12 mouse cellular contexts compared by ENCODE assay signal in the genomic region with DNA sequence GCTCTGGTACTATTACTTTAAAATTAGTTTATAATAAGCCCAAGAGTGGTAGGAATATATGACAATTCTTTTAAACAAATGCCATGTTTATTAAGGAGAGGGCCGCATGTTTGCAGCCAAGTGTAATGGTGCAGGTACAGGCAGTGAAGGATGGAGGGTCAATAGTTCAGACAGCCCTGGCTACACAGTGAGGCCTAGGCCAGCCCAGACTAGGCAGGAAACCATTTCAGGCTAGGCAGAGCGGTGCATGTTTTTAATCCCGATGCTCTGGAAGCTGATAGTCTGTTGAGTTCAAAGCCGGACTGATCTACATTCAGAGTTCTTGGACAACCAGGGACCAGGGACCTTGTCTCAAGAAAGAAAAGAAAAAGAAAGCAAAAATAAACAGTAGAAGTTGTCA. TPM values are rescaled to one million over a fixed set of nuclear protein-coding genes. Genes with fewer than 3 reads are reported as not detected.
A peak's percentile ranks its signal among the peaks of the same experiment; 100 is the strongest.
DNase-seq lines count a peak whose midpoint lies in the region; ATAC-seq and TF ChIP-seq lines count a peak whose summit lies in the region.
"Had no signal": no experiment of that assay in that cellular context is flagged by ENCODE, and none has a peak within 500 bp of the region (broad histone marks: within the 10 kb centered on the region; RNA-seq: fewer than 3 reads in every experiment).

No protein-coding gene starts in this region.

- H3K9me3 ChIP-seq in heart, embryonic 10.5 days, result no peaks in the 10 kb centered on the region
- no peaks in the 10 kb centered on the region for H3K9me3 ChIP-seq in kidney, embryonic 15.5 days (replicated peaks)
- no peaks in the 10 kb centered on the region for H3K9me3 ChIP-seq in embryonic facial prominence, embryonic 10.5 days
- no peaks in the 10 kb centered on the region for H3K9me3 ChIP-seq in limb, embryonic 14.5 days (ENCODE audit: control insufficient read depth, low read length)

- ATAC-seq in kidney, embryonic 15.5 days (replicated peaks; ENCODE audit: low FRiP score), result peak; percentile 76; the same call in 1 of the 2 replicates
- peak; percentile 50 for ATAC-seq in limb, embryonic 14.5 days (ENCODE audit: low FRiP score, low read depth)
- ATAC-seq: liver, postnatal 0 days had no signal

- H3K9ac ChIP-seq in kidney, embryonic 15.5 days, result no peak overlapping the region
- H3K9ac ChIP-seq in limb, embryonic 14.5 days (ENCODE audit: low read depth, low read length, severe bottlenecking), result no peak overlapping the region
- H3K9ac ChIP-seq: liver, postnatal 0 days had no signal

- intact Hi-C loops in heart, postnatal 10 days (cut with DNase I), result no loop called here
- intact Hi-C loops in left cerebral cortex, postnatal 25 days (cut with DNase I), result no loop called here
- intact Hi-C loops in left cerebral cortex, postnatal 10 days (cut with DNase I), result no loop called here

- H3K27ac ChIP-seq in heart, embryonic 10.5 days, result peak overlapping the region; percentile 72
- peak overlapping the region; percentile 94 for H3K27ac ChIP-seq in kidney, embryonic 15.5 days
- H3K27ac ChIP-seq in embryonic facial prominence, embryonic 10.5 days (replicated peaks), result peak overlapping the region; percentile 75
- H3K27ac ChIP-seq in limb, embryonic 14.5 days (replicated peaks; ENCODE audit: low read depth, low read length), result peak overlapping the region; percentile 49; the same call in 1 of the 2 replicates

- no peak for DNase-seq in heart, embryonic 10.5 days (ENCODE audit: low spot score)
- no peak for DNase-seq in heart, postnatal 10 days
- DNase-seq in kidney, postnatal 14 days, result no peak
- peak; percentile 57 for DNase-seq in embryonic facial prominence, embryonic 10.5 days (ENCODE audit: low spot score)
- no peak for DNase-seq in limb, embryonic 14.5 days (ENCODE audit: low spot score)
- no peak for DNase-seq in left cerebral cortex, postnatal 25 days (ENCODE audit: low spot score in 2 of 2)
- DNase-seq in left cerebral cortex, postnatal 10 days (ENCODE audit: extremely low spot score in 1 of 2, low spot score in 2 of 2), result no peak
- DNase-seq: adrenal gland, adult 8-10 months; liver, postnatal 0 days; retina, postnatal 1 day had no signal

- 56% methylated on average over 4 of the region's 4 CpGs for WGBS in heart, embryonic 10.5 days
- WGBS in kidney, embryonic 15.5 days, result 22% methylated on average over 4 of the region's 4 CpGs
- 39% methylated on average over 4 of the region's 4 CpGs for WGBS in embryonic facial prominence, embryonic 10.5 days
- WGBS in limb, embryonic 14.5 days, result 18% methylated on average over 4 of the region's 4 CpGs

- H3K4me2 ChIP-seq in kidney, embryonic 15.5 days, result no peak overlapping the region
- no peak overlapping the region for H3K4me2 ChIP-seq in limb, embryonic 14.5 days (replicated peaks; ENCODE audit: low read depth, low read length, severe bottlenecking)

- no peaks in the 10 kb centered on the region for H3K27me3 ChIP-seq in heart, embryonic 10.5 days (ENCODE audit: insufficient read depth, poor library complexity, severe bottlenecking)
- H3K27me3 ChIP-seq in kidney, embryonic 15.5 days, result no peaks in the 10 kb centered on the region
- H3K27me3 ChIP-seq in embryonic facial prominence, embryonic 10.5 days (replicated peaks; ENCODE audit: low read depth, poor library complexity, severe bottlenecking), result no peaks in the 10 kb centered on the region
- no peaks in the 10 kb centered on the region for H3K27me3 ChIP-seq in limb, embryonic 14.5 days (ENCODE audit: control insufficient read depth, insufficient read depth, low read length)

- peaks cover 92% of the 10 kb centered on the region for H3K4me1 ChIP-seq in heart, embryonic 10.5 days
- H3K4me1 ChIP-seq in kidney, embryonic 15.5 days, result peaks cover 86% of the 10 kb centered on the region
- H3K4me1 ChIP-seq in embryonic facial prominence, embryonic 10.5 days, result peaks cover 80% of the 10 kb centered on the region
- H3K4me1 ChIP-seq in limb, embryonic 14.5 days (ENCODE audit: control insufficient read depth, insufficient read depth, low read length), result peaks cover 63% of the 10 kb centered on the region

- peak overlapping the region; percentile 28; the same call in 1 of the 2 replicates for H3K4me3 ChIP-seq in heart, embryonic 10.5 days
- no peak overlapping the region for H3K4me3 ChIP-seq in kidney, embryonic 15.5 days (replicated peaks)
- H3K4me3 ChIP-seq in embryonic facial prominence, embryonic 10.5 days, result no peak overlapping the region; the same call in 1 of the 2 replicates
- H3K4me3 ChIP-seq in limb, embryonic 14.5 days (replicated peaks; ENCODE audit: low read length), result no peak overlapping the region
- H3K4me3 ChIP-seq: erythroblast, embryonic 14.5 days had no signal

- TF ChIP-seq POLR2A in limb, embryonic 14.5 days (IDR thresholded peaks at IDR 0.05; ENCODE audit: borderline replicate concordance, extremely low read depth, insufficient read depth, insufficient read length), result no peak

- H3K36me3 ChIP-seq in heart, embryonic 10.5 days, result peaks cover 74% of the 10 kb centered on the region
- peaks cover 16% of the 10 kb centered on the region for H3K36me3 ChIP-seq in kidney, embryonic 15.5 days
- H3K36me3 ChIP-seq in embryonic facial prominence, embryonic 10.5 days (replicated peaks), result peaks cover 27% of the 10 kb centered on the region
- peaks cover 25% of the 10 kb centered on the region for H3K36me3 ChIP-seq in limb, embryonic 14.5 days (ENCODE audit: control insufficient read depth, insufficient read depth, low read length)

RNA-seq across cellular contexts. Expression of a gene that starts 17.8 kb away (rescaled TPM):
- 141 and 272 TPM in 2 replicates for polyA plus RNA-seq in heart, embryonic 10.5 days (2016; fragmentation: Nextera tagmentation; extraction: Ambion mirVana)
- total RNA-seq in heart, postnatal 10 days (2021), result 100 to 1,000 TPM; 180 to 214 TPM
- polyA plus RNA-seq in kidney, embryonic 15.5 days (2015; fragmentation: Nextera tagmentation; extraction: Ambion mirVana), result 30.1 and 34.6 TPM in 2 replicates
- polyA plus RNA-seq in embryonic facial prominence, embryonic 10.5 days (2016; fragmentation: Nextera tagmentation; extraction: Ambion mirVana), result 25.9 and 27.2 TPM in 2 replicates
- polyA plus RNA-seq in limb, embryonic 14.5 days (2012; rRNA removed), result 97.3 and 99.6 TPM in 2 replicates
- 60.6 and 62.4 TPM in 2 replicates for polyA plus RNA-seq in limb, embryonic 14.5 days (2014; fragmentation: Nextera tagmentation; extraction: Ambion mirVana)
- 10 to 100 TPM; 28.5 to 29.2 TPM for total RNA-seq in left cerebral cortex, postnatal 25 days (2021)
- 10 to 100 TPM; 24.9 to 25.6 TPM for total RNA-seq in left cerebral cortex, postnatal 10 days (2021)
